Mouse (Mus musculus): Measurements from ENCODE around the gene Mcm10.

DNA sequence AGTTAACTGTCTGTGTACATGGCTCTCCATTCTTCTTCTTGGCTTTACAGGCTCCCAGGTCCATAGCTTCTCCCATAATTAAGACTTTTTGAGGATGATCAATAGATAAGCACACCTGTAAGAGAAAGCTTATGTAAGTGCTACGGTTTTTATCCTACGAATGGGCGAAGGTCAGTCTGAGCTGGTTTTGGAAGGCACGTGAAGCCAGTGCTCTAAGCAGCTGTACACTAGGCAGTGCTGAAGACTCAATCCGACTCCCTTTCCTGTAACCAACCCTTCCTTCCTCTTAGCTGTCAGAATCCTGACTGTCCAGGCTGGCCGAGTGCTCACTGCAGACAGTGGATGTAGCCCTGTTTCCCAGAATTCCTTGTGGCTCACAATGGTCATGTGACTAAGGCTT lies 11.3 kb downstream of the Mcm10 start:
- no peak for TF ChIP-seq CTCF (IDR thresholded peaks at IDR 0.05; ENCODE audit: insufficient read depth, low read depth, low read length)
- no peak for TF ChIP-seq POLR2A (IDR thresholded peaks at IDR 0.05; ENCODE audit: insufficient read depth, low read depth, low read length)
